In the genomic region with DNA sequence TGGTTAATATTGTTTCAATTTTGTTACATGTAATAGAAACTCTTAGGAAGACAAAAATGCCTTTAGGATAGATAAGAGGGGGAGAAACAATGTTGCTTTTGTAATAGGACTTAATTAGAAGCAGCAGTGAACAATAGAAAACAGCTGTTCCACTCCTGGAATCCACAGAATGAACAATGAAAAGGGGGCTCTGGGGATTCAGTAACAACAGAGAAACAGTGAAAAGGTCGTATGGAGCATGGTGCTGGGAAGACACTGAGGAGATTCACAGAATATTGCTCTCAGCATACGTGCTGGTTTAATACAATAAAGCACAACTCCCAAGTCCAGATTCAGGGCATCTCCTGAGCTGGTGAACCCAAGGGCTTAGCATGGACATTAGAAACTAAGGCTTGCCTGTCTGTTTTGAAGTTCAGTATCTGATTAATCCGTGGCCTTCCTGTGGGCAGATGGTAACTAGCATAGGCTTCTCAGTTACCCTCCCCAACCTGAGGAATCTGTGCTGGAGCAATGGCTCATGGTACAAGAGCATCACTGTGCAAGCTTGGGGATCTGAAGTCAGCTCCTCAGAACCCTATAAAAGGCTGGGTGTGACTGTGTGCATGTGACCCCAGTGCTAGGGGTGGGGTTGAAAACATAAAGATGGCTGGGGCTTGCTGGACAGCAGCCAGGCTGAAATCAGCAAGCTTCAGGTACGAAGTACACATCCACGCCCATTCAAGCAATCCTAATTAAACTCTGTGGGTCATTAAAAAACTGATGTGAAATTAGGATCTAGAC, we compare ENCODE assay signal across 13 mouse cellular contexts. TPM values are rescaled to one million over a fixed set of nuclear protein-coding genes. Genes with fewer than 3 reads are reported as not detected.
A peak's percentile ranks its signal among the peaks of the same experiment; 100 is the strongest.
DNase-seq lines count a peak whose midpoint lies in the region; ATAC-seq lines count a peak whose summit lies in the region.
"Had no signal": no experiment of that assay in that cellular context is flagged by ENCODE, and none has a peak within 500 bp of the region (broad histone marks: within the 10 kb centered on the region; RNA-seq: fewer than 3 reads in every experiment).

No protein-coding gene starts in this region.

- H3K27me3 ChIP-seq in midbrain, embryonic 10.5 days (ENCODE audit: low read depth, poor library complexity, severe bottlenecking): no peaks in the 10 kb centered on the region
- H3K27me3 ChIP-seq in midbrain, embryonic 16.5 days (ENCODE audit: control insufficient read depth, insufficient read depth, low read depth, low read length): no peaks in the 10 kb centered on the region
- H3K27me3 ChIP-seq in embryonic facial prominence, embryonic 14.5 days (replicated peaks; ENCODE audit: control insufficient read depth, insufficient read depth, low read length): no peaks in the 10 kb centered on the region
- H3K27me3 ChIP-seq in intestine, embryonic 16.5 days (replicated peaks; ENCODE audit: control insufficient read depth, insufficient read depth, low read length): no peaks in the 10 kb centered on the region
- H3K27me3 ChIP-seq: megakaryocyte, embryonic 14.5 days had no signal

- no peak overlapping the region for H3K9ac ChIP-seq in midbrain, embryonic 16.5 days (ENCODE audit: low read depth, low read length)
- H3K9ac ChIP-seq in embryonic facial prominence, embryonic 14.5 days (ENCODE audit: low read depth, low read length): no peak overlapping the region
- H3K9ac ChIP-seq in intestine, embryonic 16.5 days (ENCODE audit: low read depth, low read length): no peak overlapping the region

- H3K4me2 ChIP-seq in midbrain, embryonic 16.5 days (ENCODE audit: low read length): no peak overlapping the region
- no peak overlapping the region for H3K4me2 ChIP-seq in embryonic facial prominence, embryonic 14.5 days (ENCODE audit: low read depth, low read length)
- H3K4me2 ChIP-seq in intestine, embryonic 16.5 days (ENCODE audit: low read depth, low read length): no peak overlapping the region

- H3K27ac ChIP-seq in midbrain, embryonic 10.5 days (replicated peaks): 0 out of 2 replicates have a peak overlapping the region, but pooled peaks have one; percentile 38
- H3K27ac ChIP-seq in midbrain, embryonic 16.5 days (ENCODE audit: low read length): no peak overlapping the region
- 0 out of 2 replicates have a peak overlapping the region, but pooled peaks have one; percentile 11 for H3K27ac ChIP-seq in embryonic facial prominence, embryonic 14.5 days (replicated peaks; ENCODE audit: low read depth, low read length)
- no peak overlapping the region for H3K27ac ChIP-seq in intestine, embryonic 16.5 days (ENCODE audit: low read length)

- H3K9me3 ChIP-seq in midbrain, embryonic 10.5 days (replicated peaks): no peaks in the 10 kb centered on the region
- H3K9me3 ChIP-seq in midbrain, embryonic 16.5 days (replicated peaks; ENCODE audit: control insufficient read depth, low read length, poor library complexity, severe bottlenecking): no peaks in the 10 kb centered on the region
- H3K9me3 ChIP-seq in embryonic facial prominence, embryonic 14.5 days (ENCODE audit: control insufficient read depth, low read length): no peaks in the 10 kb centered on the region
- no peaks in the 10 kb centered on the region for H3K9me3 ChIP-seq in intestine, embryonic 16.5 days (ENCODE audit: control insufficient read depth, low read length)
- H3K9me3 ChIP-seq: megakaryocyte, embryonic 14.5 days had no signal

- ATAC-seq in midbrain, embryonic 16.5 days: no peak
- peak; percentile 85 for ATAC-seq in embryonic facial prominence, embryonic 14.5 days (ENCODE audit: low read depth)
- ATAC-seq in intestine, embryonic 16.5 days: peak; percentile 97
- ATAC-seq in megakaryocyte progenitor cell, adult 5-6 weeks (replicated peaks; ENCODE audit: poor library complexity): no peak; the same call in 1 of the 2 replicates
- ATAC-seq: forebrain, embryonic 16.5 days had no signal

- peaks cover 8% of the 10 kb centered on the region for H3K4me1 ChIP-seq in midbrain, embryonic 10.5 days
- no peaks in the 10 kb centered on the region for H3K4me1 ChIP-seq in midbrain, embryonic 16.5 days (ENCODE audit: control insufficient read depth, insufficient read depth, low read length)
- 0 out of 2 replicates have a peak, but pooled peaks cover 12% of the 10 kb centered on the region for H3K4me1 ChIP-seq in embryonic facial prominence, embryonic 14.5 days (ENCODE audit: control insufficient read depth, insufficient read depth, low read length)
- H3K4me1 ChIP-seq in intestine, embryonic 16.5 days (ENCODE audit: control insufficient read depth, insufficient read depth, low read length): no peaks in the 10 kb centered on the region

- no peaks in the 10 kb centered on the region for H3K36me3 ChIP-seq in midbrain, embryonic 10.5 days
- no peaks in the 10 kb centered on the region for H3K36me3 ChIP-seq in midbrain, embryonic 16.5 days (ENCODE audit: control insufficient read depth, insufficient read depth, low read length)
- H3K36me3 ChIP-seq in embryonic facial prominence, embryonic 14.5 days (ENCODE audit: control insufficient read depth, insufficient read depth, low read length): no peaks in the 10 kb centered on the region
- no peaks in the 10 kb centered on the region for H3K36me3 ChIP-seq in intestine, embryonic 16.5 days (ENCODE audit: control insufficient read depth, insufficient read depth, low read length)

- H3K4me3 ChIP-seq in midbrain, embryonic 10.5 days: no peak overlapping the region
- H3K4me3 ChIP-seq in midbrain, embryonic 16.5 days (ENCODE audit: low read depth, low read length): no peak overlapping the region
- H3K4me3 ChIP-seq in embryonic facial prominence, embryonic 14.5 days (ENCODE audit: low read depth, low read length): no peak overlapping the region
- no peak overlapping the region for H3K4me3 ChIP-seq in intestine, embryonic 16.5 days (ENCODE audit: low read length)
- H3K4me3 ChIP-seq: megakaryocyte, embryonic 14.5 days had no signal

- no peak for DNase-seq in midbrain, embryonic 10.5 days (ENCODE audit: low spot score)
- peak; percentile 85 for DNase-seq in embryonic facial prominence, embryonic 14.5 days (ENCODE audit: low spot score)
- peak; percentile 69 for DNase-seq in retina, postnatal 1 day
- DNase-seq in right cerebral cortex, postnatal 14 days: no peak
- no peak for DNase-seq in left cerebral cortex, adult 18-20 months (ENCODE audit: low spot score in 2 of 2)
- DNase-seq: adrenal gland, postnatal 14 days; cerebellum, adult 18-20 months; kidney, adult 2 months had no signal

- 50% methylated on average over 5 of the region's 5 CpGs for WGBS in midbrain, embryonic 10.5 days
- 35% methylated on average over 5 of the region's 5 CpGs for WGBS in midbrain, embryonic 16.5 days
- 35% methylated on average over 5 of the region's 5 CpGs for WGBS in embryonic facial prominence, embryonic 14.5 days
- WGBS in intestine, embryonic 16.5 days: 51% methylated on average over 5 of the region's 5 CpGs

RNA-seq across cellular contexts. Expression of gene Ptger3, which starts 16.1 kb away (rescaled TPM):
- polyA plus RNA-seq in midbrain, embryonic 10.5 days (2016; fragmentation: Nextera tagmentation; extraction: Ambion mirVana): 0.94 and 1.1 TPM in 2 replicates
- polyA plus RNA-seq in midbrain, embryonic 16.5 days (2015; fragmentation: Nextera tagmentation; extraction: Ambion mirVana): 4.5 and 5.7 TPM in 2 replicates
- 12.0 and 13.4 TPM in 2 replicates for polyA plus RNA-seq in embryonic facial prominence, embryonic 14.5 days (2014; fragmentation: Nextera tagmentation; extraction: Ambion mirVana)
- 12.9 and 14.1 TPM in 2 replicates for polyA plus RNA-seq in intestine, embryonic 16.5 days (2015; fragmentation: Nextera tagmentation; extraction: Ambion mirVana)
- 4.3 and 7.2 TPM in 2 replicates for total RNA-seq in megakaryocyte progenitor cell, adult 5-6 weeks (2015)
- total RNA-seq in megakaryocyte progenitor cell, adult 5-6 weeks (2017): 4.5 and 7.0 TPM in 2 replicates
- 1 to 10 TPM; 3.5 to 4.0 TPM for total RNA-seq in left cerebral cortex, adult 18-20 months (2021)

RNA-seq across cellular contexts. Expression of gene Zranb2, which starts 48.9 kb away (rescaled TPM):
- 112 and 114 TPM in 2 replicates for polyA plus RNA-seq in midbrain, embryonic 10.5 days (2016; fragmentation: Nextera tagmentation; extraction: Ambion mirVana)
- polyA plus RNA-seq in midbrain, embryonic 16.5 days (2015; fragmentation: Nextera tagmentation; extraction: Ambion mirVana): 106 and 112 TPM in 2 replicates
- polyA plus RNA-seq in embryonic facial prominence, embryonic 14.5 days (2014; fragmentation: Nextera tagmentation; extraction: Ambion mirVana): 94.9 and 95.9 TPM in 2 replicates
- 67.5 and 77.2 TPM in 2 replicates for polyA plus RNA-seq in intestine, embryonic 16.5 days (2015; fragmentation: Nextera tagmentation; extraction: Ambion mirVana)
- total RNA-seq in megakaryocyte progenitor cell, adult 5-6 weeks (2015): 60.3 and 72.0 TPM in 2 replicates
- total RNA-seq in megakaryocyte progenitor cell, adult 5-6 weeks (2017): 241 and 337 TPM in 2 replicates
- total RNA-seq in left cerebral cortex, adult 18-20 months (2021): 100 to 1,000 TPM; 144 to 151 TPM

Comparison
In these comparisons a context has a peak if more than half of its experiments do, and no peak if none do; other contexts are left out.
1. H3K27ac ChIP-seq: peak in midbrain, embryonic 10.5 days (single experiment) and embryonic facial prominence, embryonic 14.5 days (single experiment); none in midbrain, embryonic 16.5 days (single experiment) and intestine, embryonic 16.5 days (single experiment).
2. DNase-seq: peak in embryonic facial prominence, embryonic 14.5 days (single experiment) and retina, postnatal 1 day (single experiment); none in midbrain, embryonic 10.5 days (single experiment), right cerebral cortex, postnatal 14 days (single experiment) and left cerebral cortex, adult 18-20 months (0 of 2).
3. ATAC-seq: peak in embryonic facial prominence, embryonic 14.5 days (single experiment) and intestine, embryonic 16.5 days (single experiment); none in midbrain, embryonic 16.5 days (single experiment) and megakaryocyte progenitor cell, adult 5-6 weeks (single experiment).